10 mouse cellular contexts compared by ENCODE assay signal in the genomic region with DNA sequence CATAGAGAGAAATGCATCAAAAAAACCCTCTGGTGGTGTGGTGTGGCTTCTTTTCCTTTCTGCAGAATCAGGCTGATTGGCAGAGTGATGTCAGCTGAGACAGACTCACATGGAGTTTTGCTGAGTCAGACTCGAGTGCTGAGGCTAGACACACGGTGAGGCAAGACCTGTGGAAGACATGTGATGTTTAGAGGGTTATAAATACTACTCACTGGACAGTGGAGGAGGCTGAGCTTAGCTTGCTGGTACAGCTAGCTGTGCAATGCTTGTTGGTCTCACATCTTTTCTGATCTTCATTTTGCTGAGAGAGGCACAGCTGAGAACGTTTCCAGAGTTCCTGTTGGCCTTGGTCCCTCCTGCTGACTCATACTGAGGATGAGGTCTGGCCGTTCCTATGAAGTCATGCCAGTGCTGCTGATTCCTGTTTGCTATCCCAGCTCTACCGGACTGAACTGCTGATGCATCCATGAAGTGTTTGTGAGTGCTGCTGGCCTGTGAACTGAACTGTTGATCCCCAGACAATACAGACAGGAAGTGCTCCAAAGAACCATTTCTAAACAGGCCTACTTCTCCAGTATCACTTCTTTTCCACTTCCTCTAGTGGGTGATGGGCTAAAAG.
DNase-seq lines count a peak whose midpoint lies in the region; ATAC-seq lines count a peak whose summit lies in the region.
"Had no signal": no experiment of that assay in that cellular context is flagged by ENCODE, and none has a peak within 500 bp of the region (broad histone marks: within the 10 kb centered on the region; RNA-seq: fewer than 3 reads in every experiment).

No protein-coding gene starts in this region.

- H3K27me3 ChIP-seq in liver, embryonic 11.5 days (replicated peaks; ENCODE audit: control insufficient read depth, insufficient read depth, low read length): no peaks in the 10 kb centered on the region
- no peaks in the 10 kb centered on the region for H3K27me3 ChIP-seq in megakaryocyte, embryonic 14.5 days (replicated peaks)
- H3K27me3 ChIP-seq in forebrain, embryonic 12.5 days: no peaks in the 10 kb centered on the region

- H3K4me3 ChIP-seq in liver, embryonic 11.5 days (ENCODE audit: low read depth, low read length): no peak overlapping the region
- peak overlapping the region; percentile 79 for H3K4me3 ChIP-seq in megakaryocyte, embryonic 14.5 days (replicated peaks)
- no peak overlapping the region for H3K4me3 ChIP-seq in forebrain, embryonic 12.5 days (replicated peaks)

- H3K9me3 ChIP-seq in liver, embryonic 11.5 days (ENCODE audit: control insufficient read depth, low read length): peaks cover 9% of the 10 kb centered on the region; the same call in 1 of the 2 replicates
- H3K9me3 ChIP-seq in megakaryocyte, embryonic 14.5 days: peaks cover 19% of the 10 kb centered on the region
- peaks cover 7% of the 10 kb centered on the region; the same call in 1 of the 2 replicates for H3K9me3 ChIP-seq in forebrain, embryonic 12.5 days

- H3K27ac ChIP-seq in liver, embryonic 11.5 days (ENCODE audit: low read depth, low read length): no peak overlapping the region
- H3K27ac ChIP-seq in forebrain, embryonic 12.5 days: no peak overlapping the region

- no peaks in the 10 kb centered on the region for H3K4me1 ChIP-seq in liver, embryonic 11.5 days (replicated peaks; ENCODE audit: control insufficient read depth, insufficient read depth, low read length)
- H3K4me1 ChIP-seq in megakaryocyte, embryonic 14.5 days: peaks cover 16% of the 10 kb centered on the region
- no peaks in the 10 kb centered on the region for H3K4me1 ChIP-seq in forebrain, embryonic 12.5 days

- ATAC-seq in liver, embryonic 11.5 days (replicated peaks; ENCODE audit: low FRiP score): no peak
- ATAC-seq in forebrain, embryonic 12.5 days (ENCODE audit: low FRiP score): no peak

- no peak overlapping the region for H3K9ac ChIP-seq in liver, embryonic 11.5 days (ENCODE audit: low read depth, low read length)
- no peak overlapping the region for H3K9ac ChIP-seq in forebrain, embryonic 12.5 days

- intact Hi-C loops in heart, postnatal 10 days (cut with DNase I): no loop called here

- peak; percentile 43 for DNase-seq in liver
- DNase-seq in liver, embryonic 11.5 days (ENCODE audit: low spot score): no peak
- DNase-seq in adipocyte (ENCODE audit: low spot score): peak; percentile 86
- DNase-seq in heart, postnatal 10 days: peak; percentile 42 to 45
- no peak for DNase-seq in right cerebral cortex, postnatal 36 days (ENCODE audit: low spot score in 2 of 2)
- no peak for DNase-seq in yolk sac, embryonic 10.5 days (ENCODE audit: low spot score)
- DNase-seq: cerebellum, adult 9-10 months; kidney, postnatal 36 days had no signal

- no peak overlapping the region for H3K4me2 ChIP-seq in liver, embryonic 11.5 days
- H3K4me2 ChIP-seq in forebrain, embryonic 12.5 days: no peak overlapping the region

- no peaks in the 10 kb centered on the region for H3K36me3 ChIP-seq in liver, embryonic 11.5 days (ENCODE audit: control insufficient read depth, insufficient read depth, low read length)
- peaks cover 4% of the 10 kb centered on the region for H3K36me3 ChIP-seq in megakaryocyte, embryonic 14.5 days (replicated peaks; ENCODE audit: low read length)
- no peaks in the 10 kb centered on the region for H3K36me3 ChIP-seq in forebrain, embryonic 12.5 days (replicated peaks)

- WGBS in liver, embryonic 11.5 days: 48% methylated on average over 5 of the region's 5 CpGs
- WGBS in forebrain, embryonic 12.5 days: 71% methylated on average over 5 of the region's 5 CpGs

Comparison
In these comparisons a context has a peak if more than half of its experiments do, and no peak if none do; other contexts are left out.
1. DNase-seq: peak in liver (single experiment), adipocyte (single experiment) and heart, postnatal 10 days (2 of 2); none in liver, embryonic 11.5 days (single experiment), right cerebral cortex, postnatal 36 days (0 of 2) and yolk sac, embryonic 10.5 days (single experiment).